Mouse (Mus musculus): ENCODE measurements around the gene Hoxb2.

The Hoxb2 gene

GRCm38 (mm10) chr11:96336597-96336996 lies 13.7 kb upstream of the Hoxb2 start:
- no peak for DNase-seq (ENCODE audit: low spot score in 2 of 2)

- DNase-seq (ENCODE audit: low spot score in 2 of 2): no peak
Measured at GRCm38 (mm10) chr11:96337026-96337425, 13.3 kb upstream of the Hoxb2 start.

GRCm38 (mm10) chr11:96338957-96339855 lies 11.1 kb upstream of the Hoxb2 start:
- DNase-seq (ENCODE audit: low spot score in 2 of 2): no peak

GRCm38 (mm10) chr11:96340698-96341365 lies 9.5 kb upstream of the Hoxb2 start:
- no peak for DNase-seq (ENCODE audit: low spot score in 2 of 2)

GRCm38 (mm10) chr11:96341701-96342575 lies 8.4 kb upstream of the Hoxb2 start:
- DNase-seq (ENCODE audit: low spot score in 2 of 2): no peak

- no peak for DNase-seq (ENCODE audit: low spot score in 2 of 2)
Measured at GRCm38 (mm10) chr11:96342576-96342930, 7.8 kb upstream of the Hoxb2 start.

- DNase-seq (ENCODE audit: low spot score in 2 of 2): no peak
Measured at GRCm38 (mm10) chr11:96343206-96343745, 7.0 kb upstream of the Hoxb2 start.

- DNase-seq (ENCODE audit: low spot score in 2 of 2): no peak
Measured at GRCm38 (mm10) chr11:96344061-96344877, 6.1 kb upstream of the Hoxb2 start.

- DNase-seq (ENCODE audit: low spot score in 2 of 2): no peak
Measured at GRCm38 (mm10) chr11:96344878-96345159, 5.5 kb upstream of the Hoxb2 start.

GRCm38 (mm10) chr11:96345220-96345892 lies 5.0 kb upstream of the Hoxb2 start:
- no peak for DNase-seq (ENCODE audit: low spot score in 2 of 2)

- DNase-seq (ENCODE audit: low spot score in 2 of 2): no peak
Measured at GRCm38 (mm10) chr11:96345893-96346806, 4.2 kb upstream of the Hoxb2 start.

GRCm38 (mm10) chr11:96346916-96347520 lies 3.3 kb upstream of the Hoxb2 start:
- no peak for DNase-seq (ENCODE audit: low spot score in 2 of 2)

- DNase-seq (ENCODE audit: low spot score in 2 of 2): no peak
Measured at GRCm38 (mm10) chr11:96347717-96348116, 2.6 kb upstream of the Hoxb2 start.

- DNase-seq (ENCODE audit: low spot score in 2 of 2): no peak
Measured at GRCm38 (mm10) chr11:96348141-96348928, 2.0 kb upstream of the Hoxb2 start.

GRCm38 (mm10) chr11:96348988-96349387 lies 1.3 kb upstream of the Hoxb2 start:
- DNase-seq (ENCODE audit: low spot score in 2 of 2): no peak

GRCm38 (mm10) chr11:96349491-96350340 lies 609 bp upstream of the Hoxb2 start:
- DNase-seq (ENCODE audit: low spot score in 2 of 2): no peak

- DNase-seq (ENCODE audit: low spot score in 2 of 2): no peak
Measured at GRCm38 (mm10) chr11:96350791-96351190, 466 bp downstream of the Hoxb2 start.
